Mouse (Mus musculus): ENCODE measurements around the gene Timm8a1.

Timm8a1 gene

GRCm38 (mm10) chrX:134541145-134541954, at the start of gene Timm8a1:
Gene Timm8a1, minus strand, starts transcription at chrX:134541865.
- DNase-seq = peak; percentile 37 to 74

GRCm38 (mm10) chrX:134589836-134590235, 48.2 kb upstream of the Timm8a1 start:
- DNase-seq = no peak

GRCm38 (mm10) chrX:134588997-134589396, 47.3 kb upstream of the Timm8a1 start:
- no peak for DNase-seq

- no peak for DNase-seq
These were observed 46.6 kb upstream of the Timm8a1 start for GRCm38 (mm10) chrX:134588261-134588660.

- no peak for DNase-seq
These were observed 44.8 kb upstream of the Timm8a1 start for GRCm38 (mm10) chrX:134586447-134586846.

GRCm38 (mm10) chrX:134585103-134586002, 43.7 kb upstream of the Timm8a1 start, which contains the start of gene Rpl36a:
Gene Rpl36a, plus strand, starts transcription at chrX:134585654.
- peak; percentile 93 for DNase-seq

- DNase-seq = no peak
These were observed 41.4 kb upstream of the Timm8a1 start, which contains the start of gene Btk for GRCm38 (mm10) chrX:134582888-134583669. Gene Btk, minus strand, starts transcription at chrX:134583570.

GRCm38 (mm10) chrX:134582270-134582669, 40.6 kb upstream of the Timm8a1 start:
- DNase-seq = no peak

GRCm38 (mm10) chrX:134580528-134581305, 39.1 kb upstream of the Timm8a1 start:
- no peak for DNase-seq

- DNase-seq = no peak
These were observed 36.2 kb upstream of the Timm8a1 start for GRCm38 (mm10) chrX:134577896-134578295.

GRCm38 (mm10) chrX:134566536-134567222, 25.0 kb upstream of the Timm8a1 start:
- DNase-seq = no peak

- no peak for DNase-seq
These were observed 22.7 kb upstream of the Timm8a1 start for GRCm38 (mm10) chrX:134564326-134564725.

GRCm38 (mm10) chrX:134554425-134554824, 12.8 kb upstream of the Timm8a1 start:
- no peak for DNase-seq

- no peak for DNase-seq
These were observed 11.7 kb upstream of the Timm8a1 start for GRCm38 (mm10) chrX:134553326-134553725.

GRCm38 (mm10) chrX:134550903-134551302, 9.2 kb upstream of the Timm8a1 start:
- peak; percentile 4 to 29 for DNase-seq

- DNase-seq = no peak
These were observed 5.7 kb upstream of the Timm8a1 start for GRCm38 (mm10) chrX:134547330-134547729.

- no peak for DNase-seq
These were observed 267 bp upstream of the Timm8a1 start for GRCm38 (mm10) chrX:134541955-134542308.

GRCm38 (mm10) chrX:134540414-134541135, 1.1 kb downstream of the Timm8a1 start:
- DNase-seq = peak; percentile 23 to 41

GRCm38 (mm10) chrX:134539795-134540194, 1.9 kb downstream of the Timm8a1 start:
- DNase-seq = peak in 1 of 2 experiments; percentile 1

- no peak for DNase-seq
These were observed 8.3 kb downstream of the Timm8a1 start for GRCm38 (mm10) chrX:134533346-134533745.

- DNase-seq = no peak
These were observed 16.4 kb downstream of the Timm8a1 start for GRCm38 (mm10) chrX:134525260-134525659.
